Mouse (Mus musculus): ENCODE measurements around the gene Synpo2.

GRCm38 (mm10) chr3:123148641-123149040, 87.3 kb downstream of the Synpo2 start:
- TF ChIP-seq CTCF (IDR thresholded peaks at IDR 0.05; ENCODE audit: low read depth) (no peak), EP300 (IDR thresholded peaks at IDR 0.05; ENCODE audit: low read depth) (no peak)

Data from liver, embryonic 14.5 days (tissue).